Mouse (Mus musculus): ENCODE measurements at regions not wholly inside any gene's neighbourhood (a gene's known extent, or its start where the extent isn't known, plus 50 kb on each side); places are given as distances from the start of the nearest gene placed in this dataset.

DNA sequence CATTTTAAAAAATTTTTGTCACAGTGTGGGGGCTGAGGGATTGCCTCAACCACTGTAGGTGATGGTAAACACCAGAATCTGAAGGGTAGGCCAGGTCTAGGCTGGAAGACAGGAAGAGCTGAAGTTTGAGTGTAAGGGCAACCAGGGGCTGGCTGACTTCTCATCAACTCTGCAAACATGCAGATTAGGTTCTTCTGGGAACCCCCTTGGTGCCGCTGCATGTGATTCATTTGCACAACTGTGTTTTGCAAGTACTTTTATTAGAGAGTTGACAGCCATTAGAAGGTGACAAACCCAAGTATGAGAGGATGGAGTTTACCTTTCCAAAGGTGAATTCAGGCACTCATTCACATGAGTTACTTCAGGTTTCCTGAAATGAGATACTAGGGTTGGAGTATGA is 258.1 kb downstream of the Ptprc start:
- WGBS, result 72% methylated on average over 1 of the region's 1 CpGs
- H3K36me3 ChIP-seq (ENCODE audit: control insufficient read depth, insufficient read depth, low read length), result peaks cover 14% of the 10 kb centered on the region

GRCm38 (mm10) chr1:137906883-137907282 is 268.6 kb downstream of the Ptprc start:
- no peaks in the 10 kb centered on the region for H3K27me3 ChIP-seq (ENCODE audit: control insufficient read depth, insufficient read depth, low read length)
- WGBS, result 72% methylated on average over 5 of the region's 5 CpGs
- H3K4me3 ChIP-seq (ENCODE audit: control insufficient read depth in 1 of 2, insufficient read depth in 1 of 2, low read depth in 1 of 2, low read length in 2 of 2), result no peak overlapping the region
- no peaks in the 10 kb centered on the region for H3K9me3 ChIP-seq (ENCODE audit: control insufficient read depth, low read length)
- H3K9ac ChIP-seq (ENCODE audit: low read length), result no peak overlapping the region
- peaks cover 2 to 21% of the 10 kb centered on the region in 2 experiments for H3K4me1 ChIP-seq (ENCODE audit: control insufficient read depth in 2 of 2, insufficient read depth in 2 of 2, low read length in 2 of 2)
- peaks cover 17% of the 10 kb centered on the region for H3K36me3 ChIP-seq (ENCODE audit: control insufficient read depth, insufficient read depth, low read length)
- no peak for ATAC-seq (ENCODE audit: insufficient number of reproducible peaks, insufficient read depth, low FRiP score, low read depth)
- no peak overlapping the region for H3K4me2 ChIP-seq (ENCODE audit: low read length)
- no peak overlapping the region for H3K27ac ChIP-seq (replicated peaks in 1 of 2; ENCODE audit: control insufficient read depth in 1 of 2, insufficient read depth in 1 of 2, low read depth in 2 of 2, low read length in 2 of 2)

More for the DNA sequence above, 258.1 kb downstream of the Ptprc start:
- 0 out of 4 replicates have a peak, but pooled peaks cover 0 to 2% of the 10 kb centered on the region in 2 experiments for H3K4me1 ChIP-seq (ENCODE audit: control insufficient read depth in 2 of 2, insufficient read depth in 2 of 2, low read length in 2 of 2)
- H3K9ac ChIP-seq (ENCODE audit: low read length), result no peak overlapping the region
- H3K4me3 ChIP-seq (ENCODE audit: control insufficient read depth in 1 of 2, insufficient read depth in 1 of 2, low read depth in 1 of 2, low read length in 2 of 2), result no peak overlapping the region
- no peaks in the 10 kb centered on the region for H3K27me3 ChIP-seq (ENCODE audit: control insufficient read depth, insufficient read depth, low read length)
- no peak for ATAC-seq (ENCODE audit: insufficient number of reproducible peaks, insufficient read depth, low FRiP score, low read depth)
- H3K9me3 ChIP-seq (ENCODE audit: control insufficient read depth, low read length), result no peaks in the 10 kb centered on the region
- no peak overlapping the region for H3K4me2 ChIP-seq (ENCODE audit: low read length)
- no peak overlapping the region for H3K27ac ChIP-seq (replicated peaks in 1 of 2; ENCODE audit: control insufficient read depth in 1 of 2, insufficient read depth in 1 of 2, low read depth in 2 of 2, low read length in 2 of 2)

- H3K27me3 ChIP-seq (ENCODE audit: control insufficient read depth, insufficient read depth, low read length), result no peaks in the 10 kb centered on the region
- no peaks in the 10 kb centered on the region for H3K9me3 ChIP-seq (ENCODE audit: control insufficient read depth, low read length)
- H3K4me3 ChIP-seq (ENCODE audit: control insufficient read depth in 1 of 2, insufficient read depth in 1 of 2, low read depth in 1 of 2, low read length in 2 of 2), result no peak overlapping the region
- H3K4me1 ChIP-seq (ENCODE audit: control insufficient read depth in 2 of 2, insufficient read depth in 2 of 2, low read length in 2 of 2), result peaks cover 2 to 21% of the 10 kb centered on the region in 2 experiments
- H3K27ac ChIP-seq (replicated peaks in 1 of 2; ENCODE audit: control insufficient read depth in 1 of 2, insufficient read depth in 1 of 2, low read depth in 2 of 2, low read length in 2 of 2), result no peak overlapping the region
- no peak overlapping the region for H3K9ac ChIP-seq (ENCODE audit: low read length)
- ATAC-seq (ENCODE audit: insufficient number of reproducible peaks, insufficient read depth, low FRiP score, low read depth), result no peak
- H3K36me3 ChIP-seq (ENCODE audit: control insufficient read depth, insufficient read depth, low read length), result peaks cover 13% of the 10 kb centered on the region
- WGBS, result 70% methylated on average over 3 of the region's 3 CpGs
- H3K4me2 ChIP-seq (ENCODE audit: low read length), result no peak overlapping the region
Observed at GRCm38 (mm10) chr1:137906477-137906876, 269.0 kb downstream of the Ptprc start.

- H3K4me1 ChIP-seq (ENCODE audit: control insufficient read depth in 2 of 2, insufficient read depth in 2 of 2, low read length in 2 of 2), result peaks cover 2 to 21% of the 10 kb centered on the region in 2 experiments
- ATAC-seq (ENCODE audit: insufficient number of reproducible peaks, insufficient read depth, low FRiP score, low read depth), result no peak
- H3K4me3 ChIP-seq (ENCODE audit: control insufficient read depth in 1 of 2, insufficient read depth in 1 of 2, low read depth in 1 of 2, low read length in 2 of 2), result no peak overlapping the region
- H3K4me2 ChIP-seq (ENCODE audit: low read length), result no peak overlapping the region
- H3K9ac ChIP-seq (ENCODE audit: low read length), result no peak overlapping the region
- 46% methylated on average over 5 of the region's 5 CpGs for WGBS
- no peaks in the 10 kb centered on the region for H3K9me3 ChIP-seq (ENCODE audit: control insufficient read depth, low read length)
- peaks cover 10% of the 10 kb centered on the region; the same call in 1 of the 2 replicates for H3K36me3 ChIP-seq (ENCODE audit: control insufficient read depth, insufficient read depth, low read length)
- H3K27me3 ChIP-seq (ENCODE audit: control insufficient read depth, insufficient read depth, low read length), result no peaks in the 10 kb centered on the region
- H3K27ac ChIP-seq (replicated peaks in 1 of 2; ENCODE audit: control insufficient read depth in 1 of 2, insufficient read depth in 1 of 2, low read depth in 2 of 2, low read length in 2 of 2), result peak overlapping the region in 1 of 2 experiments; percentile 48; a peak in 1 of 4 replicates
Observed at GRCm38 (mm10) chr1:137905566-137905965, 269.9 kb downstream of the Ptprc start.

DNA sequence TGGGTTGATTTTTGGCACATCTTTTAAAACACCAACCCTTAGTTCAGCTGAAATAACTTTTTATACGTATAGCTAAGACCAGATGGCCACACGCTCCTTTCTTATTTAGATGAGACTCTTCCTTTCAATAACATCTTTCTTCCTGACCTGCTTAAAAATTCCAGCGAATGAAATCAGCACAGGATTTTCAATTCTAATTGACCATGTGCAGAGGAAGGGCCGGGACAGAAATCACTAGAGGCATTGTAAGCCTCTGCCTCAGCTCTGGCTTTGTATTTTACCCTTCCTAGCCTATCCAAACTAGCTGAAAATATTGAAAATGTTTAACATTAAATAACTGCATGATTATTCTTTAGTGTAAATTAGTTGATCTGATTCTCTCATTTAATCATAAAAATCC is 272.2 kb downstream of the Ptprc start:
- Histone ChIP-seq H3K4me1 (ENCODE audit: control insufficient read depth in 2 of 2, insufficient read depth in 2 of 2, low read length in 2 of 2) (peaks cover 2 to 21% of the 10 kb centered on the region in 2 experiments), H3K27me3 (ENCODE audit: control insufficient read depth, insufficient read depth, low read length) (no peaks in the 10 kb centered on the region), H3K36me3 (ENCODE audit: control insufficient read depth, insufficient read depth, low read length) (0 out of 2 replicates have a peak, but pooled peaks cover 6% of the 10 kb centered on the region), H3K27ac (replicated peaks in 1 of 2; ENCODE audit: control insufficient read depth in 1 of 2, insufficient read depth in 1 of 2, low read depth in 2 of 2, low read length in 2 of 2) (no peak overlapping the region), H3K9ac (ENCODE audit: low read length) (no peak overlapping the region), H3K4me2 (ENCODE audit: low read length) (no peak overlapping the region), H3K9me3 (ENCODE audit: control insufficient read depth, low read length) (no peaks in the 10 kb centered on the region), H3K4me3 (ENCODE audit: control insufficient read depth in 1 of 2, insufficient read depth in 1 of 2, low read depth in 1 of 2, low read length in 2 of 2) (no peak overlapping the region)
- WGBS, result 58% methylated on average over 4 of the region's 4 CpGs
- ATAC-seq (ENCODE audit: insufficient number of reproducible peaks, insufficient read depth, low FRiP score, low read depth), result no peak

DNA sequence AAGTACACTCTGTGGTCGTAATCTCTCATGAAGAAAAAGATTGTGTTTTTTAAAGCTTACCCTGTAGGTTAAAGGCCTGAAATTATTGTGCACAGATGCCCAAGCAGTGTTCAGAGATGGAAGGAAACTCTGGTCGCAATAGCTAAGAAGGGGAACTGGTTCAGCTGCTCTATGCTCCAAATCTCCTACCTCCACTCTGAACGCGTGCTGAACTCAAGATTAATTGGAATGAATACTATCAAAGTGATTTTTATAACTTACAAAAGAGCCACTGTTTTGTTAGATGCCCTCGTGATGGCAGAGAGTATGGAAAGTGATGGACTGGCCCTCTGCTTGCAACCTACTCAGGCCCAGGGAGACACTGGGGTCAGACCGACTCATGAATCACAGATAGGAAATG is 272.6 kb downstream of the Ptprc start:
- Histone ChIP-seq H3K9ac (ENCODE audit: low read length) (no peak overlapping the region), H3K36me3 (ENCODE audit: control insufficient read depth, insufficient read depth, low read length) (0 out of 2 replicates have a peak, but pooled peaks cover 6% of the 10 kb centered on the region), H3K4me1 (ENCODE audit: control insufficient read depth in 2 of 2, insufficient read depth in 2 of 2, low read length in 2 of 2) (peaks cover 2 to 21% of the 10 kb centered on the region in 2 experiments), H3K4me2 (ENCODE audit: low read length) (peak overlapping the region; percentile 72; the same call in 1 of the 2 replicates), H3K27me3 (ENCODE audit: control insufficient read depth, insufficient read depth, low read length) (no peaks in the 10 kb centered on the region), H3K27ac (replicated peaks in 1 of 2; ENCODE audit: control insufficient read depth in 1 of 2, insufficient read depth in 1 of 2, low read depth in 2 of 2, low read length in 2 of 2) (0 out of 4 replicates have a peak overlapping the region, but pooled peaks of 1 of the 2 experiments have one; percentile 19), H3K4me3 (ENCODE audit: control insufficient read depth in 1 of 2, insufficient read depth in 1 of 2, low read depth in 1 of 2, low read length in 2 of 2) (no peak overlapping the region), H3K9me3 (ENCODE audit: control insufficient read depth, low read length) (no peaks in the 10 kb centered on the region)
- WGBS, result 65% methylated on average over 6 of the region's 6 CpGs
- ATAC-seq (ENCODE audit: insufficient number of reproducible peaks, insufficient read depth, low FRiP score, low read depth), result no peak

DNA sequence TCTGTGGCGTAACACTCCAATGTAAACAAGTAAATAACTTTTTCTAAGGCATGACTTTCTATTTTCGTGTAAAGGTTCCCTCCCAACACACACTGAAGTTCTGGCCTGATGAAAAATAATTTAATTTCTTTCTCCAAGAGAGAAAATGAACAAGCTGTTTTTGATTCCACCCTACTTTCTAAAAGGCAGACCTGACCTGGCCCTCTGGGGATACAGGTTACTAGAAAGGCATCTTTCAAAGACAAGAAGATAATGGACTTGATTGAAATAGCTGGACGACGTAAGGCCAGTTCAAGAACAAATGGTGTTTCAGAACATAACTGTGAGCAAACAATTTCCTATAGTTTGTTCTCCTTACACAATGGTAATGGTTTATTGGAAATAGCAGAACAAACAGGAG is 273.5 kb downstream of the Ptprc start:
- ATAC-seq (ENCODE audit: insufficient number of reproducible peaks, insufficient read depth, low FRiP score, low read depth), result no peak
- Histone ChIP-seq H3K27me3 (ENCODE audit: control insufficient read depth, insufficient read depth, low read length) (no peaks in the 10 kb centered on the region), H3K4me3 (ENCODE audit: control insufficient read depth in 1 of 2, insufficient read depth in 1 of 2, low read depth in 1 of 2, low read length in 2 of 2) (peak overlapping the region in 1 of 2 experiments; percentile 84; a peak in 1 of 4 replicates), H3K4me1 (ENCODE audit: control insufficient read depth in 2 of 2, insufficient read depth in 2 of 2, low read length in 2 of 2) (peaks cover 2 to 21% of the 10 kb centered on the region in 2 experiments), H3K36me3 (ENCODE audit: control insufficient read depth, insufficient read depth, low read length) (0 out of 2 replicates have a peak, but pooled peaks cover 6% of the 10 kb centered on the region), H3K9ac (ENCODE audit: low read length) (no peak overlapping the region), H3K4me2 (ENCODE audit: low read length) (peak overlapping the region; percentile 72), H3K27ac (replicated peaks in 1 of 2; ENCODE audit: control insufficient read depth in 1 of 2, insufficient read depth in 1 of 2, low read depth in 2 of 2, low read length in 2 of 2) (no peak overlapping the region), H3K9me3 (ENCODE audit: control insufficient read depth, low read length) (no peaks in the 10 kb centered on the region)
- WGBS, result 54% methylated on average over 4 of the region's 4 CpGs

DNA sequence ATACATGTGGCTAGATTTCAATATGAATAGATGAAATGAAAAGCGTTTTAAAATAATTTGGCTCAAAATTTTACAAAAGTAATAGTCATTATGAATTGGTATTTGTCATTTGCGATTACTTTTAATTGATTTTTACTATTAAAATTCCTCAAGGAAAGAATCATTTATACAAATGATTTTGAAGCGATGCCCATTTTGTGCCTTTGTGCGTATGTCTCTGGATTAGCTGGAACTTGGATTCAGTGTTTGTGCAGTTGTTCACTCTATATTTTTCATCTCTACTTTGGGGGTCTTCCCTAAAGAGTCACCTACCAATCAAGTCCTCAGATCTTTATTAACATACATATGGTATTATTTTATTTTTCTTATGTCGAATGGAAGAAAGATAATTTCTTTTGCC is 274.3 kb downstream of the Ptprc start:
- no peaks in the 10 kb centered on the region for H3K27me3 ChIP-seq (ENCODE audit: control insufficient read depth, insufficient read depth, low read length)
- 0 out of 2 replicates have a peak, but pooled peaks cover 6% of the 10 kb centered on the region for H3K36me3 ChIP-seq (ENCODE audit: control insufficient read depth, insufficient read depth, low read length)
- peaks cover 2 to 21% of the 10 kb centered on the region in 2 experiments for H3K4me1 ChIP-seq (ENCODE audit: control insufficient read depth in 2 of 2, insufficient read depth in 2 of 2, low read length in 2 of 2)
- H3K4me2 ChIP-seq (ENCODE audit: low read length), result peak overlapping the region; percentile 72
- peak overlapping the region; percentile 97 for H3K9ac ChIP-seq (ENCODE audit: low read length)
- 70% methylated on average over 5 of the region's 5 CpGs for WGBS
- H3K4me3 ChIP-seq (ENCODE audit: control insufficient read depth in 1 of 2, insufficient read depth in 1 of 2, low read depth in 1 of 2, low read length in 2 of 2), result peak overlapping the region in 1 of 2 experiments; percentile 84; a peak in 2 of 4 replicates
- no peaks in the 10 kb centered on the region for H3K9me3 ChIP-seq (ENCODE audit: control insufficient read depth, low read length)
- ATAC-seq (ENCODE audit: insufficient number of reproducible peaks, insufficient read depth, low FRiP score, low read depth), result no peak
- H3K27ac ChIP-seq (replicated peaks in 1 of 2; ENCODE audit: control insufficient read depth in 1 of 2, insufficient read depth in 1 of 2, low read depth in 2 of 2, low read length in 2 of 2), result peak overlapping the region in 1 of 2 experiments; percentile 98; a peak in 1 of 4 replicates

Data from heart, embryonic 14.5 days (tissue).